Mouse (Mus musculus) bone marrow macrophage, adult 2 months (primary cell): ENCODE measurements around the gene Sypl.

Experiments
- CTCF ChIP-seq: IDR thresholded peaks from 2 replicates; pipeline ENCODE4 v1.5.1; 2012; ENCODE audit warnings: low read depth, mild to moderate bottlenecking, low read length, moderate library complexity
- POLR2A ChIP-seq: IDR thresholded peaks from 2 replicates; pipeline ENCODE4 v1.6.1; 2012; ENCODE audit warnings: mild to moderate bottlenecking, low read depth, low read length, borderline replicate concordance

- no peak for TF ChIP-seq POLR2A
- TF ChIP-seq CTCF = no peak
These were observed 23.1 kb upstream of the Sypl start for GRCm38 (mm10) chr12:32930566-32930965.
